In the genomic region with DNA sequence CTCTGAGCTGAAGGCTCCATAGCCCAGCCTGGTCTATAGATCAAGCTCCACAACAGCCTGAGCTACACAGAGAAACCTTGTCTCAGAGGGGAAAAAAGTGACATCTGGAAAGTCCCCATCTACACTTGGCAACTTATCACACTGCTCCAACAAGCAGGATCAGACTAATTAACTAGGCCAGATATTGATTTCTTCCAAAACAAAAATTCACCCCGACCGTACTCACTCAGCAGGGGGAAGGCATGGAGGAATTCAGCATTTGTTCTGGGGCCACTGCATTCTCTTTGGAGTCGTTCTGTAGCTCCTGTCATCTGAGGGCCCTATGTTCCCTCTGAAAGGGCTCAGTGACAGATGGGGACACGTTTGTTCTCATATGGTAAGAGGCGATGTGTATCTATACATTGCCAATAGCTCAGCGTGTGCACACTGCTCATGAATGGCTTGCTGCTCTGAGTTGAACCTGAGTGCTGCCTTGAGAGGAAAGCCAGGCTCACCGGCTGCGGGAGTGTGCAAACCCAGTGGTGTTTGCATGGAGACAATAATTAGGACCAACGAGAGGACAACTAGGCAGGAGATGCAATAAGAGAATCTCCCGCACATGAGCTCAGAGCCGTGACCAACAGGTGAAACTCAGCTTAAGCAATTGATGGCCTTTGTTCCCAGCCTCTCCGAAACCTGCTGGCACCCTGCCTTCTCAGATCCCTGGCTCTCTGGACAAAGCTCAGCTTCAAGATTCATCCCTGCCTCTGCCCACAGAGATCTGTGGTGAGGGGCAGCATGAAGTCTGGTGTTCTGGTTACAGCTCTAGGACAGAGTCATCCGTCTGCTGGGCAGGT, we compare ENCODE assay signal across 21 mouse cellular contexts. TPM values are rescaled to one million over a fixed set of nuclear protein-coding genes. Genes with fewer than 3 reads are reported as not detected.
DNase-seq lines count a peak whose midpoint lies in the region; ATAC-seq and TF ChIP-seq lines count a peak whose summit lies in the region.
"Had no signal": no experiment of that assay in that cellular context is flagged by ENCODE, and none has a peak within 500 bp of the region (broad histone marks: within the 10 kb centered on the region; RNA-seq: fewer than 3 reads in every experiment).

No protein-coding gene starts in this region.

- DNase-seq in heart, adult 11 months: peak; percentile 85
- no peak for DNase-seq in heart, postnatal 14 days
- peak; percentile 64 for DNase-seq in kidney, adult 2 months
- peak; percentile 61 for DNase-seq in brain, adult 2 months (ENCODE audit: low read depth, low spot score)
- DNase-seq in adrenal gland, postnatal 10 days: no peak
- DNase-seq: cerebellum, adult 9-10 months; lung, embryonic 14.5 days; lung, postnatal 36 days; right cerebral cortex, postnatal 4 days; thymus, postnatal 14 days had no signal

- H3K36me3 ChIP-seq in kidney, adult 2 months (ENCODE audit: control insufficient read depth, insufficient read depth, low read length): no peaks in the 10 kb centered on the region
- peaks cover 36% of the 10 kb centered on the region for H3K36me3 ChIP-seq in kidney, embryonic 14.5 days (ENCODE audit: control insufficient read depth, insufficient read depth, low read length)
- H3K36me3 ChIP-seq in forebrain, embryonic 15.5 days: peaks cover 27% of the 10 kb centered on the region

- H3K27ac ChIP-seq in kidney, adult 2 months (ENCODE audit: insufficient read depth, low read depth, low read length): no peak overlapping the region
- no peak overlapping the region for H3K27ac ChIP-seq in kidney, embryonic 14.5 days (ENCODE audit: low read depth, low read length)
- H3K27ac ChIP-seq in forebrain, embryonic 15.5 days (replicated peaks): peak overlapping the region; percentile 2
- H3K27ac ChIP-seq: liver, embryonic 12.5 days had no signal

- WGBS in kidney, adult 2 months: 70% methylated on average over 13 of the region's 13 CpGs
- WGBS in kidney, embryonic 14.5 days: 88% methylated on average over 13 of the region's 13 CpGs
- 55% methylated on average over 13 of the region's 13 CpGs for WGBS in forebrain, embryonic 15.5 days

- H3K4me1 ChIP-seq in kidney, adult 2 months (ENCODE audit: control insufficient read depth, insufficient read depth, low read length): no peaks in the 10 kb centered on the region; the same call in 1 of the 2 replicates
- H3K4me1 ChIP-seq in kidney, embryonic 14.5 days (ENCODE audit: control insufficient read depth, insufficient read depth, low read length): peaks cover 7% of the 10 kb centered on the region; the same call in 1 of the 2 replicates
- H3K4me1 ChIP-seq in forebrain, embryonic 15.5 days: peaks cover 16% of the 10 kb centered on the region
- H3K4me1 ChIP-seq: liver, embryonic 12.5 days had no signal

- H3K27me3 ChIP-seq in kidney, adult 2 months (replicated peaks; ENCODE audit: control insufficient read depth, insufficient read depth, low read length): no peaks in the 10 kb centered on the region
- no peaks in the 10 kb centered on the region for H3K27me3 ChIP-seq in kidney, embryonic 14.5 days (ENCODE audit: control insufficient read depth, insufficient read depth, low read length)
- H3K27me3 ChIP-seq in forebrain, embryonic 15.5 days: no peaks in the 10 kb centered on the region
- H3K27me3 ChIP-seq: heart, embryonic 12.5 days; liver, embryonic 12.5 days had no signal

- no peak for ATAC-seq in kidney, embryonic 14.5 days (ENCODE audit: low FRiP score, low TSS enrichment)
- no peak for ATAC-seq in forebrain, embryonic 15.5 days (replicated peaks)
- ATAC-seq: liver, embryonic 12.5 days had no signal

- TF ChIP-seq CTCF in kidney, adult 2 months (conservative IDR thresholded peaks at IDR 0.05; ENCODE audit: insufficient read depth, insufficient read length, low read depth, low read length): no peak

- no peak overlapping the region for H3K4me3 ChIP-seq in kidney, adult 2 months (ENCODE audit: insufficient read depth, low read depth, low read length)
- no peak overlapping the region for H3K4me3 ChIP-seq in kidney, embryonic 14.5 days (ENCODE audit: low read length)
- no peak overlapping the region for H3K4me3 ChIP-seq in forebrain, embryonic 15.5 days
- H3K4me3 ChIP-seq: erythroblast, embryonic 14.5 days; heart, embryonic 12.5 days; hindbrain, embryonic 10.5 days; liver, embryonic 12.5 days had no signal

- TF ChIP-seq POLR2A in kidney, adult 2 months (IDR thresholded peaks at IDR 0.05; ENCODE audit: low read depth, low read length): no peak

- no peaks in the 10 kb centered on the region for H3K9me3 ChIP-seq in kidney, embryonic 14.5 days (ENCODE audit: control insufficient read depth, low read length)
- no peaks in the 10 kb centered on the region for H3K9me3 ChIP-seq in forebrain, embryonic 15.5 days
- H3K9me3 ChIP-seq: heart, embryonic 12.5 days; hindbrain, embryonic 10.5 days; liver, embryonic 12.5 days had no signal

- no peak overlapping the region for H3K9ac ChIP-seq in kidney, embryonic 14.5 days (ENCODE audit: low read depth, low read length)
- no peak overlapping the region for H3K9ac ChIP-seq in forebrain, embryonic 15.5 days (replicated peaks)
- H3K9ac ChIP-seq: heart, embryonic 12.5 days; liver, embryonic 12.5 days; lung, embryonic 14.5 days had no signal

- intact Hi-C loops in heart, postnatal 14 days (cut with DNase I): no loop called here

- no peak overlapping the region for H3K4me2 ChIP-seq in kidney, embryonic 14.5 days (replicated peaks; ENCODE audit: low read depth, low read length)
- H3K4me2 ChIP-seq in forebrain, embryonic 15.5 days (replicated peaks): no peak overlapping the region
- H3K4me2 ChIP-seq: heart, embryonic 12.5 days; liver, embryonic 12.5 days; lung, embryonic 14.5 days had no signal

RNA-seq across cellular contexts. Expression of gene 2310022B05Rik, which starts 28.5 kb away (rescaled TPM):
- total RNA-seq in heart, postnatal 14 days (2021): 100 to 1,000 TPM in 1 of 2 experiments, 10 to 100 TPM in 1; 85.6 to 103 TPM
- 44.4 and 47.9 TPM in 2 replicates for polyA plus RNA-seq in kidney, adult 2 months (2012; rRNA removed)
- 28.1 and 38.8 TPM in 2 replicates for polyA plus RNA-seq in kidney, embryonic 14.5 days (2014; fragmentation: Nextera tagmentation; extraction: Ambion mirVana)
- 27.6 and 28.5 TPM in 2 replicates for polyA plus RNA-seq in forebrain, embryonic 15.5 days (2015; fragmentation: Nextera tagmentation; extraction: Ambion mirVana)
- total RNA-seq in adrenal gland, postnatal 10 days (2021): 10 to 100 TPM; 42.5 to 43.2 TPM

RNA-seq across cellular contexts. Expression of gene Capn9, which starts 58.7 kb away (rescaled TPM):
- total RNA-seq in heart, postnatal 14 days (2021): under 1 TPM in 1 of 2 experiments, not detected in 1; 0.10 TPM
- polyA plus RNA-seq in kidney, adult 2 months (2012; rRNA removed): not detected in 2 replicates
- polyA plus RNA-seq in kidney, embryonic 14.5 days (2014; fragmentation: Nextera tagmentation; extraction: Ambion mirVana): 0.08 TPM in 1 of 2 replicates, not detected in the other
- 0.08 and 0.11 TPM in 2 replicates for polyA plus RNA-seq in forebrain, embryonic 15.5 days (2015; fragmentation: Nextera tagmentation; extraction: Ambion mirVana)
- total RNA-seq in adrenal gland, postnatal 10 days (2021): under 1 TPM in 1 of 2 experiments, not detected in 1; 0.18 TPM
- total RNA-seq: gastrocnemius, postnatal 4 days; megakaryocyte-erythroid progenitor cell, adult 5-6 weeks had no signal
- polyA plus RNA-seq: C2C12; embryonic facial prominence, embryonic 11.5 days; erythroblast, embryonic 14.5 days; hindbrain, embryonic 10.5 days; kidney, embryonic 16.5 days had no signal

Comparison
In these comparisons a context has a peak if more than half of its experiments do, and no peak if none do; other contexts are left out.
1. DNase-seq: peak in heart, adult 11 months (single experiment), kidney, adult 2 months (single experiment) and brain, adult 2 months (single experiment); none in heart, postnatal 14 days (0 of 2) and adrenal gland, postnatal 10 days (single experiment).